Mouse (Mus musculus) G1E (cell line): ENCODE measurements around the gene Otud6a. TPM values are rescaled to one million over a fixed set of nuclear protein-coding genes. Genes with fewer than 3 reads are reported as not detected.
"Not testable (repeated sequence)": the region's sequence is repeated elsewhere in the genome, so short reads cannot be mapped to it uniquely, and the experiment has no call there.

Source experiments
- ATAC-seq: 2 replicates; pipeline ENCODE4 v1.8.0; 2016; ENCODE audit warnings: mild to moderate bottlenecking; ENCODE audit not compliant: insufficient number of reproducible peaks, poor library complexity, low FRiP score, severe bottlenecking; ENCODE audit errors: extremely low read depth
- DNase-seq: peaks from one replicate; pipeline ENCODE4 v3.0.0; 2012; ENCODE audit warnings: low spot score
- H3K27me3 ChIP-seq: 2 replicates; pipeline ENCODE4 v1.6.1; 2012; ENCODE audit warnings: mild to moderate bottlenecking, low read length, inconsistent platforms; ENCODE audit not compliant: insufficient read depth
- H3K36me3 ChIP-seq: replicated peaks from 2 replicates; pipeline ENCODE3; 2012; ENCODE audit warnings: mild to moderate bottlenecking, inconsistent platforms
- H3K4me1 ChIP-seq: 2 replicates; pipeline ENCODE4 v1.6.1; 2012; ENCODE audit warnings: low read depth, low read length, inconsistent platforms, mixed read lengths; ENCODE audit not compliant: insufficient read depth
- H3K4me3 ChIP-seq: 2 replicates; pipeline ENCODE4 v1.5.1; 2012; ENCODE audit warnings: low read depth, mild to moderate bottlenecking, inconsistent platforms, low read length, moderate library complexity, mixed read lengths
- H3K9me3 ChIP-seq: replicated peaks from 2 replicates; pipeline ENCODE4 v1.6.1; 2012; ENCODE audit warnings: inconsistent platforms
- CTCF ChIP-seq: IDR thresholded peaks from 2 replicates; pipeline ENCODE4 v1.5.1; 2012; ENCODE audit warnings: low read depth, low read length, inconsistent platforms, mixed read lengths
- GATA1 ChIP-seq: IDR thresholded peaks from 2 replicates; pipeline ENCODE4 v1.6.1; 2012; ENCODE audit warnings: borderline replicate concordance, low read length, inconsistent platforms, mixed read lengths
- GATA2 ChIP-seq: IDR thresholded peaks from 2 replicates; pipeline ENCODE4 v1.6.1; 2012; ENCODE audit warnings: low read depth, low read length, inconsistent platforms, borderline replicate concordance
- POLR2AphosphoS5 ChIP-seq: IDR thresholded peaks from 2 replicates; pipeline ENCODE4 v1.6.1; 2012; ENCODE audit warnings: low read depth, low read length, inconsistent platforms; ENCODE audit not compliant: insufficient replicate concordance
- TAL1 ChIP-seq: conservative IDR thresholded peaks from 2 replicates; pipeline ENCODE4 v1.6.1; 2012; ENCODE audit warnings: low read depth, low read length, inconsistent platforms, mixed read lengths
- polyA plus RNA-seq: library from polyadenylated mRNA; stranded (reverse); fragments of >175 nt; gene quantifications from 2 replicates; pipeline ENCODE4 v1.2.3, GENCODE M21; 2012
- total RNA-seq, 2 experiments: library from RNA; stranded (forward) in 1 of 2; stranded (reverse) in 1 of 2; fragments of 200-1000 nt in 1 of 2; fragments of >200 nt in 1 of 2; fragmentation: Nextera tagmentation in 1 of 2; gene quantifications; 2 replicates each; pipeline ENCODE4 v1.2.3; 2014 to 2017

Gene Otud6a
- total and polyA plus RNA-seq, 3 experiments = 0.33 TPM; not detected in 2

- ATAC-seq (no peak), DNase-seq (no peak)
- no peak overlapping the region for H3K4me3 ChIP-seq
- no peaks in the 10 kb centered on the region for H3K4me1 ChIP-seq
- H3K36me3 ChIP-seq = no peaks in the 10 kb centered on the region
- no peaks in the 10 kb centered on the region for H3K9me3 ChIP-seq
- H3K27me3 ChIP-seq = no peaks in the 10 kb centered on the region
- no peak for TF ChIP-seq TAL1
These were observed 27.2 kb upstream of the Otud6a start for GRCm38 (mm10) chrX:100401657-100402056.

DNA sequence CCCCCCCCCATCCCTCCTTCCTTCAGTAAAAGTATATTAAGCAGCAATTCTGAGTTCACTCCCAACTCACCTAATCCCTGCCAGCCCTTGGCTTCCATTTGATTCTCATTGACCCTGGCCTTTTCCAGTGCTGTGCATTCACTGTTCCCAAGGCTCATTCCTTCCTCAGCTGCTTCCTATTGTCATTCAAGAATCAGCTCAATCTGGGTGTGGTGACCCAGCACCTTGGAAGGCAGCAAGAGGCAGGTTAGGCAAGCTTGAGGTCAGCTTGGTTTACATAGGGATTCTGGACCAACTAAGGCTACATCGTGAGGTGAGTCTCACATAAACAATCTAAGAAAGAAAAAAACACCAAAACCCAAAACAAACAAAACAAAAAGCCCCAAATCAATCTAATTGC is 19.6 kb upstream of the Otud6a start:
- Histone ChIP-seq H3K27me3 (no peaks in the 10 kb centered on the region), H3K9me3 (no peaks in the 10 kb centered on the region), H3K4me1 (no peaks in the 10 kb centered on the region), H3K36me3 (no peaks in the 10 kb centered on the region), H3K4me3 (no peak overlapping the region)
- no peak for ATAC-seq
- no peak for DNase-seq
- TF ChIP-seq POLR2AphosphoS5 (no peak), TAL1 (no peak), GATA1 (no peak), GATA2 (no peak), CTCF (no peak)

- H3K4me1 ChIP-seq = no peaks in the 10 kb centered on the region
- H3K27me3 ChIP-seq = no peaks in the 10 kb centered on the region
- TF ChIP-seq TAL1 (no peak), CTCF (no peak), GATA1 (no peak), POLR2AphosphoS5 (no peak), GATA2 (no peak)
- no peaks in the 10 kb centered on the region for H3K9me3 ChIP-seq
- no peaks in the 10 kb centered on the region for H3K36me3 ChIP-seq
- DNase-seq (no peak), ATAC-seq (no peak)
- no peak overlapping the region for H3K4me3 ChIP-seq
These were observed 3.5 kb downstream of the Otud6a start for GRCm38 (mm10) chrX:100432311-100432710.

- H3K4me1 ChIP-seq, H3K36me3 ChIP-seq, H3K9me3 ChIP-seq, DNase-seq, ATAC-seq, H3K27me3 ChIP-seq, H3K4me3 ChIP-seq: not testable (repeated sequence)
These were observed 13.8 kb downstream of the Otud6a start, which contains the start of gene Awat2 for GRCm38 (mm10) chrX:100442617-100443016. Gene Awat2 (minus strand): TSS chrX:100442717.

DNA sequence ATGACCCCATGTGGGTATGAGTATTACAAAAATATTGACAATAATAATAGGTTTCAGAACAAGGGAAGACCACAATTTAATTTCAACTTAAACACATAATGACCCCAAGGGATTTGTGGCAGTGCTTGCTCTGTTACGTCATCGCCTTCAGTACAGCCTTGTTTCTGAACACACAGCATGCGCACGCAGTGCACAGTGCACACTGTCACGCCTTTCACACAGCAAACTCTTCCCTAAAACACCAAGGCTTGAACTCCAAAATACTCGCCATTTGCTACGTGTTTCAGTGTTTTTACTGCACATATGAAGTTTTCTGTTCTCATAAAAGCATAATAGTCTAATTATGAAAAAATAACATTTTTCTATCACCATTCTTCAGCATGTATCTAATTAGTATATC is 14.7 kb downstream of the Otud6a start:
- DNase-seq (no peak), ATAC-seq (no peak)
- Histone ChIP-seq H3K36me3 (no peaks in the 10 kb centered on the region), H3K9me3 (no peaks in the 10 kb centered on the region), H3K4me3 (no peak overlapping the region), H3K27me3 (no peaks in the 10 kb centered on the region), H3K4me1 (no peaks in the 10 kb centered on the region)
- TF ChIP-seq POLR2AphosphoS5 = no peak
- no peak for TF ChIP-seq GATA1
- no peak for TF ChIP-seq GATA2
- TF ChIP-seq CTCF = no peak
- no peak for TF ChIP-seq TAL1

DNA sequence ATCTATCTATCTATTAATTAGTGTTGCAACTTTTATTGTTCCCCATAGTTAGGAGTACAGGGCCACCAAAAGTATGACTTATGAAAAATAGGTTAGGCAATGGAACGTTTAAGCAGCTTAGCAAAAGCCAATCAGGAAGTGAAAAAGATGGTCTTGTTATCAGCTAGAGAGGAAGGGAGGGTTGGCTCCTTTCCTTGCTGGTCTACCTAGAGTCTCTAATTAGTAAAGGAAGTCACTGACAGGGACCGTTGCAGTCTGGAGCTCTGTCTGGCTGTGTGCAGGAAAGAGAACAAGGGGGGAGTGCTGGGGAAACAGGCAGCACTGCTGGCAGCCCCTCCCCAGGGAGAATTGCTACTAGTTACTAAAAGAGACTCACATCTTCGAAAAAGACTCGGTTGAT is 39.2 kb downstream of the Otud6a start:
- ATAC-seq = no peak
- Histone ChIP-seq H3K27me3 (no peaks in the 10 kb centered on the region), H3K4me1 (no peaks in the 10 kb centered on the region), H3K36me3 (no peaks in the 10 kb centered on the region), H3K4me3 (no peak overlapping the region), H3K9me3 (no peaks in the 10 kb centered on the region)
- TF ChIP-seq TAL1 (no peak), GATA1 (no peak), CTCF (no peak), POLR2AphosphoS5 (no peak), GATA2 (no peak)
- DNase-seq = no peak

- H3K36me3 ChIP-seq = no peaks in the 10 kb centered on the region
- ATAC-seq (no peak), DNase-seq (no peak)
- no peaks in the 10 kb centered on the region for H3K4me1 ChIP-seq
- TF ChIP-seq GATA2 (no peak), TAL1 (no peak), GATA1 (no peak), CTCF (no peak), POLR2AphosphoS5 (no peak)
- H3K4me3 ChIP-seq = no peak overlapping the region
- no peaks in the 10 kb centered on the region for H3K9me3 ChIP-seq
- no peaks in the 10 kb centered on the region for H3K27me3 ChIP-seq
These were observed 41.3 kb downstream of the Otud6a start for GRCm38 (mm10) chrX:100470126-100470525.
